Mouse (Mus musculus): ENCODE results near the gene Zbtb3.

GRCm38 (mm10) chr19:8758899-8759298 is 43.5 kb upstream of the Zbtb3 start:
- TF ChIP-seq CTCF (IDR thresholded peaks at IDR 0.05; ENCODE audit: low read depth) (no peak), EP300 (optimal IDR thresholded peaks at IDR 0.05) (no peak)

All from stomach, postnatal 0 days (tissue).